Mouse (Mus musculus) midbrain, embryonic 15.5 days (tissue): ENCODE data around the gene Ung. TPM values are rescaled to one million over a fixed set of nuclear protein-coding genes. Genes with fewer than 3 reads are reported as not detected.

Experiments used
- ATAC-seq: fragments of 200-750 bp; cut with Nextera tagmentation; replicated peaks from 2 replicates; pipeline ENCODE4 v1.8.0; 2017; ENCODE audit warnings: moderate TSS enrichment
- H3K27ac ChIP-seq: fragments of 300-500 bp; sonication (generic); 2 replicates; pipeline ENCODE4 v1.5.1; 2015; ENCODE audit warnings: mild to moderate bottlenecking, inconsistent platforms
- H3K27me3 ChIP-seq: fragments of 300-500 bp; sonication (generic); replicated peaks from 2 replicates; pipeline ENCODE4 v1.6.1; 2015; ENCODE audit warnings: inconsistent platforms
- H3K36me3 ChIP-seq: fragments of 300-500 bp; sonication (generic); replicated peaks from 2 replicates; pipeline ENCODE4 v1.6.1; 2015; ENCODE audit warnings: inconsistent platforms
- H3K4me1 ChIP-seq: fragments of 300-500 bp; sonication (generic); 2 replicates; pipeline ENCODE4 v1.6.1; 2015; ENCODE audit warnings: inconsistent platforms
- H3K4me2 ChIP-seq: fragments of 300-500 bp; sonication (generic); 2 replicates; pipeline ENCODE4 v1.6.1; 2015; ENCODE audit warnings: inconsistent platforms, mild to moderate bottlenecking, moderate library complexity
- H3K4me3 ChIP-seq: fragments of 300-500 bp; sonication (generic); 2 replicates; pipeline ENCODE4 v1.5.1; 2015; ENCODE audit warnings: mild to moderate bottlenecking, inconsistent platforms
- H3K9ac ChIP-seq: fragments of 300-500 bp; sonication (generic); 2 replicates; pipeline ENCODE4 v1.6.1; 2015; ENCODE audit warnings: mild to moderate bottlenecking, inconsistent platforms
- H3K9me3 ChIP-seq: fragments of 300-500 bp; sonication (generic); 2 replicates; pipeline ENCODE4 v1.6.1; 2016; ENCODE audit warnings: inconsistent platforms
- WGBS: fragments of 180-500 bp; shearing (Covaris S2); methylation state at CpG from one replicate; pipeline ENCODE4 v1.1.7; 2015; ENCODE audit warnings: mixed read lengths; 5-methylcytosine and 5-hydroxymethylcytosine counted together
- polyA plus RNA-seq: library from polyadenylated mRNA; unstranded; fragments of >200 nt; fragmentation: Nextera tagmentation; extraction: Ambion mirVana; gene quantifications from 2 replicates; pipeline ENCODE4 v1.2.1, GENCODE M21; 2015

Gene Ung
- polyA plus RNA-seq: 8.5 and 9.7 TPM in 2 replicates

- Histone ChIP-seq H3K9me3 (no peaks in the 10 kb centered on the region), H3K27me3 (no peaks in the 10 kb centered on the region), H3K4me3 (peak within 1 kb of the TSS; percentile 83), H3K27ac (peak within 1 kb of the TSS; percentile 48), H3K9ac (peak within 1 kb of the TSS; percentile 47), H3K36me3 (no peaks in the 10 kb centered on the region), H3K4me2 (peak within 1 kb of the TSS; percentile 97), H3K4me1 (peaks cover 28% of the 10 kb centered on the region)
- WGBS: 1% methylated on average over 29 of the region's 29 CpGs
- ATAC-seq: peak; percentile 57
Observed at GRCm38 (mm10) chr5:114130211-114130605, at the start of gene Ung. Gene Ung, plus strand, starts transcription at chr5:114130386.

GRCm38 (mm10) chr5:114085501-114085900 is 44.7 kb upstream of the Ung start:
- H3K36me3 ChIP-seq: no peaks in the 10 kb centered on the region
- H3K4me1 ChIP-seq: peaks cover 15% of the 10 kb centered on the region
- no peaks in the 10 kb centered on the region for H3K9me3 ChIP-seq
- H3K27me3 ChIP-seq: no peaks in the 10 kb centered on the region
- H3K4me2 ChIP-seq: no peak overlapping the region
- no peak overlapping the region for H3K4me3 ChIP-seq
- no peak overlapping the region for H3K27ac ChIP-seq
- ATAC-seq: no peak
- no peak overlapping the region for H3K9ac ChIP-seq
- WGBS: 82% methylated on average over 14 of the region's 14 CpGs

- no peaks in the 10 kb centered on the region for H3K27me3 ChIP-seq
- H3K4me3 ChIP-seq: no peak overlapping the region
- H3K36me3 ChIP-seq: no peaks in the 10 kb centered on the region
- no peaks in the 10 kb centered on the region for H3K9me3 ChIP-seq
- H3K4me1 ChIP-seq: peaks cover 25% of the 10 kb centered on the region
- H3K27ac ChIP-seq: no peak overlapping the region
- 68% methylated on average over 12 of the region's 12 CpGs for WGBS
- no peak overlapping the region for H3K9ac ChIP-seq
- H3K4me2 ChIP-seq: no peak overlapping the region
- no peak for ATAC-seq
Observed at GRCm38 (mm10) chr5:114087875-114088480, 42.2 kb upstream of the Ung start.

GRCm38 (mm10) chr5:114090421-114091013 is 39.7 kb upstream of the Ung start:
- H3K9ac ChIP-seq: peak overlapping the region; percentile 79
- peak; percentile 51 for ATAC-seq
- no peaks in the 10 kb centered on the region for H3K36me3 ChIP-seq
- peak overlapping the region; percentile 95 for H3K27ac ChIP-seq
- H3K4me1 ChIP-seq: peaks cover 25% of the 10 kb centered on the region
- H3K27me3 ChIP-seq: no peaks in the 10 kb centered on the region
- H3K4me2 ChIP-seq: peak overlapping the region; percentile 54
- peak overlapping the region; percentile 76 for H3K4me3 ChIP-seq
- H3K9me3 ChIP-seq: no peaks in the 10 kb centered on the region
- WGBS: 5% methylated on average over 7 of the region's 7 CpGs

GRCm38 (mm10) chr5:114091057-114091807 is 39.0 kb upstream of the Ung start, which contains the start of gene Svop:
Gene Svop, minus strand, starts transcription at chr5:114091570.
- peak within 1 kb of the TSS; percentile 54 for H3K4me2 ChIP-seq
- WGBS: 2% methylated on average over 40 of the region's 40 CpGs
- H3K9ac ChIP-seq: peak within 1 kb of the TSS; percentile 79

GRCm38 (mm10) chr5:114099709-114100389 is 30.3 kb upstream of the Ung start:
- Histone ChIP-seq H3K27ac (peak overlapping the region; percentile 86), H3K36me3 (0 out of 2 replicates have a peak, but pooled peaks cover 7% of the 10 kb centered on the region), H3K9me3 (no peaks in the 10 kb centered on the region), H3K4me1 (peaks cover 27% of the 10 kb centered on the region), H3K4me3 (peak overlapping the region; percentile 98), H3K27me3 (0 out of 2 replicates have a peak, but pooled peaks cover 3% of the 10 kb centered on the region), H3K4me2 (peak overlapping the region; percentile 94), H3K9ac (peak overlapping the region; percentile 94)
- 8% methylated on average over 37 of the region's 37 CpGs for WGBS
- peak; percentile 91 for ATAC-seq

More at GRCm38 (mm10) chr5:114091057-114091807, 39.0 kb upstream of the Ung start, which contains the start of gene Svop:
- H3K27me3 ChIP-seq: no peaks in the 10 kb centered on the region
- peak within 1 kb of the TSS; percentile 95 for H3K27ac ChIP-seq
- no peaks in the 10 kb centered on the region for H3K36me3 ChIP-seq
- peak; percentile 88 for ATAC-seq
- H3K4me3 ChIP-seq: peak within 1 kb of the TSS; percentile 76
- no peaks in the 10 kb centered on the region for H3K9me3 ChIP-seq
- peaks cover 25% of the 10 kb centered on the region for H3K4me1 ChIP-seq

- Histone ChIP-seq H3K4me1 (peaks cover 27% of the 10 kb centered on the region), H3K4me2 (peak overlapping the region; percentile 94), H3K36me3 (peaks cover 10% of the 10 kb centered on the region; the same call in 1 of the 2 replicates), H3K27ac (peak overlapping the region; percentile 86), H3K9ac (peak overlapping the region; percentile 94), H3K4me3 (peak overlapping the region; percentile 98), H3K27me3 (0 out of 2 replicates have a peak, but pooled peaks cover 3% of the 10 kb centered on the region), H3K9me3 (no peaks in the 10 kb centered on the region)
- peak; percentile 76 for ATAC-seq
- 3% methylated on average over 54 of the region's 64 CpGs for WGBS
Observed at GRCm38 (mm10) chr5:114100390-114101099, 29.6 kb upstream of the Ung start.

- no peak overlapping the region for H3K4me3 ChIP-seq
- H3K4me1 ChIP-seq: peaks cover 27% of the 10 kb centered on the region
- H3K36me3 ChIP-seq: peaks cover 17% of the 10 kb centered on the region; the same call in 1 of the 2 replicates
- no peak overlapping the region for H3K9ac ChIP-seq
- no peak overlapping the region for H3K4me2 ChIP-seq
- 0 out of 2 replicates have a peak, but pooled peaks cover 3% of the 10 kb centered on the region for H3K27me3 ChIP-seq
- no peak overlapping the region for H3K27ac ChIP-seq
- no peaks in the 10 kb centered on the region for H3K9me3 ChIP-seq
- WGBS: 84% methylated on average over 4 of the region's 4 CpGs
- ATAC-seq: no peak
Observed at GRCm38 (mm10) chr5:114101873-114102272, 28.3 kb upstream of the Ung start.

GRCm38 (mm10) chr5:114102807-114103206 is 27.4 kb upstream of the Ung start:
- Histone ChIP-seq H3K4me1 (peaks cover 27% of the 10 kb centered on the region), H3K9me3 (no peaks in the 10 kb centered on the region), H3K27me3 (0 out of 2 replicates have a peak, but pooled peaks cover 3% of the 10 kb centered on the region), H3K27ac (no peak overlapping the region), H3K4me3 (no peak overlapping the region), H3K9ac (no peak overlapping the region), H3K36me3 (peaks cover 23% of the 10 kb centered on the region), H3K4me2 (no peak overlapping the region)
- WGBS: 78% methylated on average over 1 of the region's 1 CpGs
- no peak for ATAC-seq

- Histone ChIP-seq H3K27me3 (no peaks in the 10 kb centered on the region), H3K4me2 (no peak overlapping the region), H3K4me3 (no peak overlapping the region), H3K9ac (no peak overlapping the region), H3K36me3 (peaks cover 52% of the 10 kb centered on the region), H3K9me3 (no peaks in the 10 kb centered on the region), H3K4me1 (peaks cover 12% of the 10 kb centered on the region), H3K27ac (no peak overlapping the region)
- no peak for ATAC-seq
- WGBS: 93% methylated on average over 16 of the region's 16 CpGs
Observed at GRCm38 (mm10) chr5:114106391-114106935, 23.7 kb upstream of the Ung start.

GRCm38 (mm10) chr5:114113334-114113733 is 16.9 kb upstream of the Ung start:
- ATAC-seq: no peak
- H3K9me3 ChIP-seq: no peaks in the 10 kb centered on the region
- WGBS: 84% methylated on average over 6 of the region's 6 CpGs
- no peak overlapping the region for H3K27ac ChIP-seq
- no peaks in the 10 kb centered on the region for H3K4me1 ChIP-seq
- no peaks in the 10 kb centered on the region for H3K27me3 ChIP-seq
- H3K4me2 ChIP-seq: no peak overlapping the region
- no peak overlapping the region for H3K4me3 ChIP-seq
- H3K36me3 ChIP-seq: peaks cover 73% of the 10 kb centered on the region
- no peak overlapping the region for H3K9ac ChIP-seq
